Mouse (Mus musculus) MEL (cell line): ENCODE measurements around the gene Hist1h1b.

Source experiments
- CTCF ChIP-seq, 3 experiments: IDR thresholded peaks in 2 of 3; conservative IDR thresholded peaks in 1 of 3; 2 replicates each; pipeline ENCODE4 v1.5.1; 2011 to 2012; ENCODE audit warnings: low read length in 3 of 3, low read depth in 2 of 3, mild to moderate bottlenecking in 2 of 3, improper control_type of control experiment in 1 of 3, inconsistent platforms in 1 of 3, mixed read lengths in 1 of 3, moderate library complexity in 1 of 3; ENCODE audit not compliant: control insufficient read depth in 1 of 3, insufficient read depth in 1 of 3, poor library complexity in 1 of 3, severe bottlenecking in 1 of 3
- ELF1 ChIP-seq: IDR thresholded peaks from 2 replicates; pipeline ENCODE4 v1.6.1; 2014; ENCODE audit warnings: low read depth, mild to moderate bottlenecking, inconsistent platforms, low read length, improper control_type of control experiment, moderate library complexity
- SIN3A ChIP-seq: IDR thresholded peaks from 2 replicates; pipeline ENCODE4 v1.6.1; 2012; ENCODE audit warnings: low read length, improper control_type of control experiment, inconsistent platforms

DNA sequence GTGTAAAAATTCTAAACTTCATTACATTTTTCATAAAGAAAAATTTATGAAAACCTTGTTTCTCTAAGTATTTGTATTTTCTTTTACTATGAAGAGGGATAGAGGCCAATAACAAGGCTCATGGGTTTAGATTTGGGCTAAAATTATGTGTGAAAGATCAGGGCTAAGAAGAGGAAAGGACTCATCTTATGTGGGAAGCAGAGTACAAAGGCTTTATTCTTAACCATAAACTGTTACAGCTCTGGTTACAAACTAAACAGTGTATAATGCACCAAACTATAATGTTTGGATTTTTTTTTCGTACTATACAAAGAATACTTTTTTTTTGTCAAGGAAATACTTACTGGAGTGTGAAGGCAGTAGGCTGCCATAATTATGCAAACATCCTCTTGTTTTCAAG lies 24.7 kb downstream of the Hist1h1b start:
- TF ChIP-seq CTCF (IDR thresholded peaks at IDR 0.05 in 2 of 3, conservative IDR thresholded peaks at IDR 0.05 in 1 of 3; ENCODE audit: control insufficient read depth in 1 of 3, insufficient read depth in 1 of 3, low read depth in 2 of 3, low read length in 3 of 3, poor library complexity in 1 of 3, severe bottlenecking in 1 of 3): no peak
- no peak for TF ChIP-seq ELF1
- no peak for TF ChIP-seq SIN3A
